Mouse (Mus musculus): ENCODE measurements around the gene Dpep2nb. TPM values are rescaled to one million over a fixed set of nuclear protein-coding genes. Genes with fewer than 3 reads are reported as not detected.
A peak's percentile ranks its signal among the peaks of the same experiment; 100 is the strongest.

The Dpep2nb gene
- polyA plus RNA-seq, 1 experiment = not detected

DNA sequence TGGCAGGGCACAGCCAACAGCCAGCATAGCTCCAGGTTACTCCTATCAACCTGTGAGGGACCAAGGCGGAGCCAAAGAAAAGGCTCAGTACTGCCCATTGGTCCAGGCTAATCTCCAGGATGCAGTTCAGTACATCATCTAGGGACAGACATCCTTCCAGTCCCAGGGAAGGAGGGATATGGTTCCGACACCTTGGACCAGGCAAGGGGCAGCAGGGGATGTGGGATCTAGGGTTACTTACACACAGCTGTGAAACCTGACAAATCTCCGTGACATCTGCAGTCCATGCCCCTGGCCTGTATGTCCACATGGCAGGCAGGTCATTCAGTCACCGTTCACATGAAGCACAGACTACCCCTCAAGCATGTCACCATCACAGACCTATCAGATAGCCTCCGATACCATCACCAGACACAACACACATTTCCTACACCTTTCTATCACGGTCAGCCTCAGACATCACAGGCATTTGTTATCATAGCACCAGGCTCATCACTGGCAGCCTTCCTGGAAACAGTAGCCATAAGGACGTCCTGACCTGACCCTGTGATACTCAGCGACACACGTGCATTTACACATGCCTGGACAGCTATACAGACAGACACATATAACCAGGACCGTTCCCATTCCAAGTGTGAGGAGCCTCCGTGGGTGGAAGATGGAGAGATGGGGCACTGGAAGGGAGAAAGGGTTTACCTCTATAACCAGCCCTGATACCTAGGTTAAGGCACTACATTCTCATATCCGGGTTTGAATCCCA, 41.1 kb downstream of the Dpep2nb start:
- Histone ChIP-seq H3K4me3 (replicated peaks; ENCODE audit: control insufficient read depth, low read depth, low read length) (peak overlapping the region; percentile 78), H3K4me1 (ENCODE audit: control insufficient read depth, insufficient read depth, low read length) (peaks cover 2% of the 10 kb centered on the region; the same call in 1 of the 2 replicates)
- 72% methylated on average over 12 of the region's 12 CpGs for WGBS

DNA sequence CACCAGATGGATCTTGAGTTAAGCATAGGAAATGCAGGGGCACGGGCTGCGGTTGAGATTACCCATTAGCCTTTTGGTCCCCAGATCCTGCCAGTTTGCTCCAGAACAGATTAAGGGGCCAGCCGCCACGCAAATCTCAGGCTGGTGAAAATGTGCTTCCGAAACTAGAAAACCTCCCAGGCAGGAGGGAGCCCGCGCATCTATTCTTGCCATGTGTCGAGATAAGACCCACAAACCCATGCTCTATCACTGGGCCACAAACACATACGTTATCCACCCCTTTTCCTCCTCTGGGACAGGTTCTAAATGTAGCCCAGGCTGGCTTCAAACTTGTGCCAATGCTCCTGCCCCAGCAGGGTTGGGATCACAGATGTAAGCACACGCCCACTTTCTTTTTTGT, 44.2 kb downstream of the Dpep2nb start:
- H3K4me3 ChIP-seq (replicated peaks; ENCODE audit: control insufficient read depth, low read depth, low read length) = no peak overlapping the region
- WGBS = 55% methylated on average over 10 of the region's 10 CpGs
- peaks cover 2% of the 10 kb centered on the region; the same call in 1 of the 2 replicates for H3K4me1 ChIP-seq (ENCODE audit: control insufficient read depth, insufficient read depth, low read length)
- TF ChIP-seq CTCF (IDR thresholded peaks at IDR 0.05; ENCODE audit: control insufficient read depth, insufficient read depth, low read length) (no peak), POLR2A (IDR thresholded peaks at IDR 0.05; ENCODE audit: borderline replicate concordance, control insufficient read depth, low read depth, low read length) (no peak)
- no peak overlapping the region for H3K27ac ChIP-seq (ENCODE audit: control insufficient read depth, insufficient read depth, low read depth, low read length, poor library complexity)

More for the DNA sequence above, 41.1 kb downstream of the Dpep2nb start:
- H3K27ac ChIP-seq (ENCODE audit: control insufficient read depth, insufficient read depth, low read depth, low read length, poor library complexity) = no peak overlapping the region
- TF ChIP-seq POLR2A (IDR thresholded peaks at IDR 0.05; ENCODE audit: borderline replicate concordance, control insufficient read depth, low read depth, low read length) (no peak), CTCF (IDR thresholded peaks at IDR 0.05; ENCODE audit: control insufficient read depth, insufficient read depth, low read length) (no peak; the same call in 1 of the 2 replicates)

DNA sequence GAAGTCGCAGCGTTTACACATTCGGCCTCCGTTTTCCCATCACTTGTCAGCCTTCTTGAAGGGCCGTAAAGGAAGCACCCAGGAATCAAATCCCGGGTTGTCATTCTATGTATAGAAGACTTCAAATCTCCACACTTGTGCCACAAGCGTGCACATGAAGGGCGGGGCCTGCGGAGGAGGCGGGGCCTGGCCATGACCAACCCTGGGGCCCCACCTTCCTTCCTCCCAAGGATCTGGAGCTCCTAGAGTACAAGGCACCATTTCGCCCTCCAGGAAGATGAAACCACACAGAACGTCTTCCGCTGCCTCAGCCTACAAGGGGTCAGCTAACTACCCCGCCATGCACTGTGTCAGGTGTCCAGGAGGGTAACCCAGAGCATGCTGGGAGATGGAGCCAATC, 44.7 kb downstream of the Dpep2nb start:
- WGBS = 71% methylated on average over 14 of the region's 14 CpGs
- Histone ChIP-seq H3K4me1 (ENCODE audit: control insufficient read depth, insufficient read depth, low read length) (peaks cover 2% of the 10 kb centered on the region; the same call in 1 of the 2 replicates), H3K4me3 (replicated peaks; ENCODE audit: control insufficient read depth, low read depth, low read length) (no peak overlapping the region), H3K27ac (ENCODE audit: control insufficient read depth, insufficient read depth, low read depth, low read length, poor library complexity) (no peak overlapping the region)
- TF ChIP-seq POLR2A (IDR thresholded peaks at IDR 0.05; ENCODE audit: borderline replicate concordance, control insufficient read depth, low read depth, low read length) (no peak), CTCF (IDR thresholded peaks at IDR 0.05; ENCODE audit: control insufficient read depth, insufficient read depth, low read length) (no peak)

- no peaks in the 10 kb centered on the region for H3K4me1 ChIP-seq (ENCODE audit: control insufficient read depth, insufficient read depth, low read length)
- WGBS = 88% methylated on average over 7 of the region's 7 CpGs
- TF ChIP-seq CTCF (IDR thresholded peaks at IDR 0.05; ENCODE audit: control insufficient read depth, insufficient read depth, low read length) (no peak), POLR2A (IDR thresholded peaks at IDR 0.05; ENCODE audit: borderline replicate concordance, control insufficient read depth, low read depth, low read length) (no peak)
- H3K4me3 ChIP-seq (replicated peaks; ENCODE audit: control insufficient read depth, low read depth, low read length) = no peak overlapping the region
- H3K27ac ChIP-seq (ENCODE audit: control insufficient read depth, insufficient read depth, low read depth, low read length, poor library complexity) = no peak overlapping the region
Observed at GRCm38 (mm10) chr8:105959350-105959749, 46.4 kb downstream of the Dpep2nb start.

GRCm38 (mm10) chr8:105957813-105958212, 48.0 kb downstream of the Dpep2nb start:
- TF ChIP-seq POLR2A (IDR thresholded peaks at IDR 0.05; ENCODE audit: borderline replicate concordance, control insufficient read depth, low read depth, low read length) (no peak), CTCF (IDR thresholded peaks at IDR 0.05; ENCODE audit: control insufficient read depth, insufficient read depth, low read length) (no peak)
- Histone ChIP-seq H3K4me3 (replicated peaks; ENCODE audit: control insufficient read depth, low read depth, low read length) (no peak overlapping the region), H3K27ac (ENCODE audit: control insufficient read depth, insufficient read depth, low read depth, low read length, poor library complexity) (no peak overlapping the region), H3K4me1 (ENCODE audit: control insufficient read depth, insufficient read depth, low read length) (no peaks in the 10 kb centered on the region)
- WGBS = 64% methylated on average over 3 of the region's 4 CpGs

- Histone ChIP-seq H3K27ac (ENCODE audit: control insufficient read depth, insufficient read depth, low read depth, low read length, poor library complexity) (no peak overlapping the region), H3K4me1 (ENCODE audit: control insufficient read depth, insufficient read depth, low read length) (no peaks in the 10 kb centered on the region), H3K4me3 (replicated peaks; ENCODE audit: control insufficient read depth, low read depth, low read length) (no peak overlapping the region)
- TF ChIP-seq POLR2A (IDR thresholded peaks at IDR 0.05; ENCODE audit: borderline replicate concordance, control insufficient read depth, low read depth, low read length) (no peak), CTCF (IDR thresholded peaks at IDR 0.05; ENCODE audit: control insufficient read depth, insufficient read depth, low read length) (no peak)
- 91% methylated on average over 4 of the region's 4 CpGs for WGBS
Observed at GRCm38 (mm10) chr8:105956556-105956955, 49.2 kb downstream of the Dpep2nb start.

DNA sequence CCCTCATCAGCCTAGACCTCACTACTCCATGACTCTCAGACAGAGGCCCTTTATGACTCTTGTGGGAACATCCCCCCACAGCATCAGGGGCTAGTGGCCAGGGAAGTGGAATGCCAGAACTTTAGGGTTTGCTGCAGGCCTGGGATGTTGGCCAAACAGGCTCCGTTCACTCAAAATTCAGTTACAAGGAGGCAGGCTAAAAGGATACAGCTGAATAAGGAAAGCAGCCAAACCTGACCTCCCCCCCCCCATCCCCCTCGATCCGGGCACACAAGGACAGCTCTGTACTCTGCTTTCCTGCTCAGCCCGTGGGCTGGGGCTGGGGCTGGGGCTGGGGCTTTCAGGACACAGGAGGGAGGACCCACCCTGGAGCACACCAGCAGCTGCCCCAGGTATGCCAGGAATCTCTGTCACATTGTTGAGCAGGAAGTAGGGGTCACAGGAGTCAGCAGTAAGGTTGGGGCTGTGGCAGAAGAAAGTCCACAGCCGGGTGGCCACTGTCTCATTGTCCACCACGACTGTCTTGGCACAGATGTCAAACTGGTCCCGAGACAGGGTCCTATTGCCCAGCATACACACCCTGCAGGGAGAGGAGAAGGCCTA, 54.6 kb downstream of the Dpep2nb start:
- TF ChIP-seq CTCF (IDR thresholded peaks at IDR 0.05; ENCODE audit: control insufficient read depth, insufficient read depth, low read length) = no peak
- no peak for TF ChIP-seq POLR2A (IDR thresholded peaks at IDR 0.05; ENCODE audit: borderline replicate concordance, control insufficient read depth, low read depth, low read length)

DNA sequence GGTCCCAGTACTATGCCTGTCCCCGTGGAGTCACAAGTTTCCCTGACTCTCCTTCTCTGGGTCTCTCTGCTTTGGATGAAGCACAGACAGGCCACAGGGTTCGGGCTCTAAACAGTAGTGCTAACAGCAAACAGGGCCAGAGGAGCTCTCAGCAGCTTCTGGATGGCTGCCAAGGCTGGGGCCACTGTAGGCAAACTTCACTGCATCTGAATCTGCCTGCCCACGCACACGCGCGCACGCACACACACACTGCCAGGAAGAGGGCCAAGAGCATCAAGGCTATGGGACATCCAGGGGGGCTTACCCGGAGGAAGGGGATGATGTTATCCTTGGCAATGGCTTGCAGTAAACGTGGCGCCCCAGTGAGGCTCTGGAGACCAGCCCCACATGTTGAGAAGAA, 56.4 kb downstream of the Dpep2nb start:
- Histone ChIP-seq H3K4me1 (ENCODE audit: control insufficient read depth, insufficient read depth, low read length) (no peaks in the 10 kb centered on the region), H3K4me3 (replicated peaks; ENCODE audit: control insufficient read depth, low read depth, low read length) (no peak overlapping the region), H3K27ac (ENCODE audit: control insufficient read depth, insufficient read depth, low read depth, low read length, poor library complexity) (no peak overlapping the region)
- WGBS = 76% methylated on average over 10 of the region's 10 CpGs
- TF ChIP-seq CTCF (IDR thresholded peaks at IDR 0.05; ENCODE audit: control insufficient read depth, insufficient read depth, low read length) (no peak), POLR2A (IDR thresholded peaks at IDR 0.05; ENCODE audit: borderline replicate concordance, control insufficient read depth, low read depth, low read length) (no peak)

More for the DNA sequence above, 54.6 kb downstream of the Dpep2nb start:
- H3K4me1 ChIP-seq (ENCODE audit: control insufficient read depth, insufficient read depth, low read length) = no peaks in the 10 kb centered on the region
- no peak overlapping the region for H3K4me3 ChIP-seq (replicated peaks; ENCODE audit: control insufficient read depth, low read depth, low read length)
- no peak overlapping the region for H3K27ac ChIP-seq (ENCODE audit: control insufficient read depth, insufficient read depth, low read depth, low read length, poor library complexity)
- 71% methylated on average over 7 of the region's 7 CpGs for WGBS

Other genes with a start within 250 kb of the Dpep2nb start
- 1.2 and 2.0 TPM in 2 replicates for gene Gfod2, start 247.3 kb downstream of the Dpep2nb start, polyA plus RNA-seq (2011; ENCODE audit: insufficient read depth, insufficient read length, low replicate concordance, missing spikeins)
- 90.8 and 98.0 TPM in 2 replicates for gene Ranbp10, start 178.6 kb downstream of the Dpep2nb start, polyA plus RNA-seq (2011; ENCODE audit: insufficient read depth, insufficient read length, low replicate concordance, missing spikeins)
- gene Tsnaxip1, start 178.2 kb downstream of the Dpep2nb start, polyA plus RNA-seq (2011; ENCODE audit: insufficient read depth, insufficient read length, low replicate concordance, missing spikeins) = 3.6 TPM in 1 of 2 replicates, not detected in the other
- gene Cenpt, start 152.7 kb downstream of the Dpep2nb start, polyA plus RNA-seq (2011; ENCODE audit: insufficient read depth, insufficient read length, low replicate concordance, missing spikeins) = 30.3 and 73.2 TPM in 2 replicates
- 9.8 and 12.6 TPM in 2 replicates for gene Thap11, start 150.8 kb downstream of the Dpep2nb start, polyA plus RNA-seq (2011; ENCODE audit: insufficient read depth, insufficient read length, low replicate concordance, missing spikeins)
- gene Nutf2, start 145.4 kb downstream of the Dpep2nb start, polyA plus RNA-seq (2011; ENCODE audit: insufficient read depth, insufficient read length, low replicate concordance, missing spikeins) = 35.2 and 54.8 TPM in 2 replicates
- gene Edc4, start 125.1 kb downstream of the Dpep2nb start, polyA plus RNA-seq (2011; ENCODE audit: insufficient read depth, insufficient read length, low replicate concordance, missing spikeins) = 18.9 and 44.1 TPM in 2 replicates
- gene Nrn1l, start 112.4 kb downstream of the Dpep2nb start, polyA plus RNA-seq (2011; ENCODE audit: insufficient read depth, insufficient read length, low replicate concordance, missing spikeins) = 2.5 TPM in 1 of 2 replicates, not detected in the other
- 2.9 and 6.0 TPM in 2 replicates for gene Pskh1, start 105.5 kb downstream of the Dpep2nb start, polyA plus RNA-seq (2011; ENCODE audit: insufficient read depth, insufficient read length, low replicate concordance, missing spikeins)
- not detected in 2 replicates for gene Ctrl, start 72.1 kb downstream of the Dpep2nb start, polyA plus RNA-seq (2011; ENCODE audit: insufficient read depth, insufficient read length, low replicate concordance, missing spikeins)
- 88.5 and 149 TPM in 2 replicates for gene Psmb10, start 67.5 kb downstream of the Dpep2nb start, polyA plus RNA-seq (2011; ENCODE audit: insufficient read depth, insufficient read length, low replicate concordance, missing spikeins)
- gene Lcat, start 62.6 kb downstream of the Dpep2nb start, polyA plus RNA-seq (2011; ENCODE audit: insufficient read depth, insufficient read length, low replicate concordance, missing spikeins) = 4.6 and 15.5 TPM in 2 replicates
- gene Slc12a4, start 39.9 kb downstream of the Dpep2nb start, polyA plus RNA-seq (2011; ENCODE audit: insufficient read depth, insufficient read length, low replicate concordance, missing spikeins) = 15.9 and 21.3 TPM in 2 replicates
- gene Dpep3, start 26.5 kb downstream of the Dpep2nb start, polyA plus RNA-seq (2011; ENCODE audit: insufficient read depth, insufficient read length, low replicate concordance, missing spikeins) = not detected in 2 replicates
- 13.5 and 17.1 TPM in 2 replicates for gene Dus2, start 14.6 kb downstream of the Dpep2nb start, polyA plus RNA-seq (2011; ENCODE audit: insufficient read depth, insufficient read length, low replicate concordance, missing spikeins)
- 4.0 and 6.0 TPM in 2 replicates for gene Ddx28, start 5.9 kb upstream of the Dpep2nb start, polyA plus RNA-seq (2011; ENCODE audit: insufficient read depth, insufficient read length, low replicate concordance, missing spikeins)
- 8.5 and 17.8 TPM in 2 replicates for gene Nfatc3, start 52.9 kb upstream of the Dpep2nb start, polyA plus RNA-seq (2011; ENCODE audit: insufficient read depth, insufficient read length, low replicate concordance, missing spikeins)
- gene Esrp2, start 131.0 kb upstream of the Dpep2nb start, polyA plus RNA-seq (2011; ENCODE audit: insufficient read depth, insufficient read length, low replicate concordance, missing spikeins) = not detected in 2 replicates
- 8.4 and 20.8 TPM in 2 replicates for gene Pla2g15, start 144.4 kb upstream of the Dpep2nb start, polyA plus RNA-seq (2011; ENCODE audit: insufficient read depth, insufficient read length, low replicate concordance, missing spikeins)
- gene Slc7a6, start 162.9 kb upstream of the Dpep2nb start, polyA plus RNA-seq (2011; ENCODE audit: insufficient read depth, insufficient read length, low replicate concordance, missing spikeins) = 3.7 and 8.3 TPM in 2 replicates
- 23.9 and 53.8 TPM in 2 replicates for gene Slc7a6os, start 205.0 kb upstream of the Dpep2nb start, polyA plus RNA-seq (2011; ENCODE audit: insufficient read depth, insufficient read length, low replicate concordance, missing spikeins)
- gene Prmt7, start 205.0 kb upstream of the Dpep2nb start, polyA plus RNA-seq (2011; ENCODE audit: insufficient read depth, insufficient read length, low replicate concordance, missing spikeins) = 12.1 and 12.9 TPM in 2 replicates